Comparison of ENCODE assay signal across 25 mouse cellular contexts in the genomic region with DNA sequence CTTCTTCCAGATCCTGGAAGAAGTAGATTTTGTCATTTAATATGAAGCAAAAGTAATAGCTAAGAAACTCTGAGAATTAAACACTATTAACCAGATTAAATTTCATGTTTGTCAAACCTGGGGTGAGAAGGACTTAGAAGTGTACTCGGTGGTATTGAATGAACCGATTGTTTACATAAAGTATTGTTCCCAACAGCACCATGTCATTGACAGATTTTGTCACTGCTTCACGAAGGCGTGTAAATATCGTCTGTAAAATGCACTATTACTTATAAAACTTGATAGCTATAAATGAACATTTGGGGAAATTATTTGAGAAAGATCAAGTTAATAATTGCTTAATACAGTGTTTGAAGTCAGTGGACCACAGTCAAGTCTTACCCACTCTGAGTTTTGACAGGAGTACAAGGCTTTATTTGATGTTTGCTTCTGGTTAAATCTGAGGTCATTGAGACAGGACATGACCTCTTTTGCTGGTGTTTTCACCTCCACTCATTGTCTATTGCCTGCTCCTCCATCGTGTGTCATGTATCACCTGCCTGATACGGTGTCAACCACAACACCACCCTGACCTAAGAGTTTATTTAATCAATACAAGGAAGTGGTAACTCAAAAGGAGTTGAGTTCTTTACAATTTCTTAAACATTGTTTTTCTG.
"Had no signal": no experiment of that assay in that cellular context is flagged by ENCODE, and none has a peak within 500 bp of the region (broad histone marks: within the 10 kb centered on the region; RNA-seq: fewer than 3 reads in every experiment).

No protein-coding gene starts in this region.

- H3K4me1 ChIP-seq: heart, embryonic 13.5 days; heart, embryonic 15.5 days; hindbrain, embryonic 13.5 days; hindbrain, embryonic 15.5 days; kidney, embryonic 15.5 days; limb, embryonic 13.5 days; limb, embryonic 15.5 days had no signal

- ATAC-seq: forebrain, postnatal 0 days; hindbrain, postnatal 0 days; intestine, embryonic 16.5 days had no signal

- H3K27ac ChIP-seq: heart, embryonic 13.5 days; heart, embryonic 15.5 days; hindbrain, embryonic 13.5 days; hindbrain, embryonic 15.5 days; hindbrain, postnatal 0 days; kidney, embryonic 15.5 days; kidney, postnatal 0 days; limb, embryonic 13.5 days; limb, embryonic 15.5 days had no signal

- DNase-seq: forebrain, postnatal 0 days; gastrocnemius, postnatal 14 days; gastrocnemius, postnatal 36 days; heart, adult 18-20 months; heart, postnatal 14 days; heart, postnatal 36 days; kidney, adult 11 months; kidney, adult 2 months; kidney, adult 9 months; kidney, postnatal 14 days; kidney, postnatal 36 days; layer of hippocampus, adult 9-11 months; layer of hippocampus, postnatal 36 days; left cerebral cortex, postnatal 4 days had no signal

- H3K27me3 ChIP-seq: heart, embryonic 13.5 days; heart, embryonic 15.5 days; hindbrain, embryonic 13.5 days; hindbrain, embryonic 15.5 days; kidney, embryonic 15.5 days; limb, embryonic 13.5 days; limb, embryonic 15.5 days had no signal

- H3K4me2 ChIP-seq: heart, embryonic 11.5 days; heart, embryonic 13.5 days; heart, embryonic 15.5 days; hindbrain, embryonic 13.5 days; hindbrain, embryonic 15.5 days; kidney, embryonic 15.5 days; limb, embryonic 13.5 days; limb, embryonic 15.5 days had no signal

- H3K36me3 ChIP-seq: heart, embryonic 13.5 days; heart, embryonic 15.5 days; hindbrain, embryonic 13.5 days; hindbrain, embryonic 15.5 days; kidney, embryonic 15.5 days; limb, embryonic 13.5 days; limb, embryonic 15.5 days had no signal

- H3K9ac ChIP-seq: forebrain, postnatal 0 days; heart, embryonic 13.5 days; heart, embryonic 15.5 days; hindbrain, embryonic 13.5 days; hindbrain, embryonic 15.5 days; kidney, embryonic 15.5 days; limb, embryonic 13.5 days; limb, embryonic 15.5 days had no signal

- H3K4me3 ChIP-seq: heart, embryonic 13.5 days; heart, embryonic 15.5 days; hindbrain, embryonic 13.5 days; hindbrain, embryonic 15.5 days; kidney, embryonic 15.5 days; limb, embryonic 13.5 days; limb, embryonic 15.5 days had no signal

- H3K9me3 ChIP-seq: heart, embryonic 13.5 days; heart, embryonic 15.5 days; hindbrain, embryonic 13.5 days; hindbrain, embryonic 15.5 days; kidney, embryonic 15.5 days; limb, embryonic 13.5 days; limb, embryonic 15.5 days had no signal
